Mouse (Mus musculus) intestine, embryonic 15.5 days (tissue): ENCODE data around the gene Degs2. TPM values are rescaled to one million over a fixed set of nuclear protein-coding genes. Genes with fewer than 3 reads are reported as not detected.
"Not testable (repeated sequence)": the region's sequence is repeated elsewhere in the genome, so short reads cannot be mapped to it uniquely, and the experiment has no call there.

Experiments
- ATAC-seq: fragments of 200-750 bp; cut with Nextera tagmentation; 2 replicates; pipeline ENCODE4 v1.8.0; 2017; ENCODE audit warnings: moderate TSS enrichment, moderate library complexity
- H3K27ac ChIP-seq: fragments of 300-500 bp; sonication (generic); 2 replicates; pipeline ENCODE4 v1.5.1; 2015; ENCODE audit warnings: mild to moderate bottlenecking, inconsistent platforms
- H3K27me3 ChIP-seq: fragments of 300-500 bp; sonication (generic); replicated peaks from 2 replicates; pipeline ENCODE4 v1.6.1; 2015; ENCODE audit warnings: inconsistent platforms
- H3K36me3 ChIP-seq: fragments of 300-500 bp; sonication (generic); 2 replicates; pipeline ENCODE4 v1.6.1; 2015; ENCODE audit warnings: inconsistent platforms
- H3K4me1 ChIP-seq: fragments of 300-500 bp; sonication (generic); replicated peaks from 2 replicates; pipeline ENCODE4 v1.6.1; 2015; ENCODE audit warnings: inconsistent platforms
- H3K4me2 ChIP-seq: fragments of 300-500 bp; sonication (generic); replicated peaks from 2 replicates; pipeline ENCODE4 v1.6.1; 2015; ENCODE audit warnings: mild to moderate bottlenecking, inconsistent platforms
- H3K4me3 ChIP-seq: fragments of 300-500 bp; sonication (generic); replicated peaks from 2 replicates; pipeline ENCODE4 v1.5.1; 2015; ENCODE audit warnings: inconsistent platforms
- H3K9ac ChIP-seq: fragments of 300-500 bp; sonication (generic); 2 replicates; pipeline ENCODE4 v1.6.1; 2015; ENCODE audit warnings: inconsistent platforms
- H3K9me3 ChIP-seq: fragments of 300-500 bp; sonication (generic); 2 replicates; pipeline ENCODE4 v1.6.1; 2016; ENCODE audit warnings: inconsistent platforms
- WGBS: fragments of 180-500 bp; shearing (Covaris S2); methylation state at CpG from one replicate; pipeline ENCODE4 v1.1.7; 2015; 5-methylcytosine and 5-hydroxymethylcytosine counted together
- polyA plus RNA-seq: library from polyadenylated mRNA; unstranded; fragments of >200 nt; fragmentation: Nextera tagmentation; extraction: Ambion mirVana; gene quantifications from 2 replicates; pipeline ENCODE4 v1.2.1, GENCODE M21; 2015

Gene Degs2
- polyA plus RNA-seq, 1 experiment from 2014 or later: 88.3 TPM

- Histone ChIP-seq H3K27me3 (no peaks in the 10 kb centered on the region), H3K9ac (no peak overlapping the region), H3K27ac (no peak overlapping the region), H3K9me3 (no peaks in the 10 kb centered on the region), H3K4me3 (no peak overlapping the region), H3K36me3 (no peaks in the 10 kb centered on the region), H3K4me2 (no peak overlapping the region), H3K4me1 (no peaks in the 10 kb centered on the region)
- WGBS: 61% methylated on average over 3 of the region's 3 CpGs
- ATAC-seq: peak; percentile 45
These were observed 16.4 kb upstream of the Degs2 start for GRCm38 (mm10) chr12:108718485-108718884.

GRCm38 (mm10) chr12:108715854-108716253 lies 13.7 kb upstream of the Degs2 start:
- no peaks in the 10 kb centered on the region for H3K27me3 ChIP-seq
- H3K9me3 ChIP-seq: no peaks in the 10 kb centered on the region
- H3K4me1 ChIP-seq: no peaks in the 10 kb centered on the region
- no peak overlapping the region for H3K9ac ChIP-seq
- H3K4me3 ChIP-seq: no peak overlapping the region
- ATAC-seq: no peak
- H3K36me3 ChIP-seq: no peaks in the 10 kb centered on the region
- H3K27ac ChIP-seq: no peak overlapping the region
- H3K4me2 ChIP-seq: no peak overlapping the region
- WGBS: 82% methylated on average over 5 of the region's 5 CpGs

GRCm38 (mm10) chr12:108713972-108714371 lies 11.9 kb upstream of the Degs2 start:
- not testable (repeated sequence) for ATAC-seq, H3K36me3 ChIP-seq, H3K4me2 ChIP-seq, H3K4me3 ChIP-seq, H3K4me1 ChIP-seq, H3K27ac ChIP-seq, H3K27me3 ChIP-seq, H3K9me3 ChIP-seq, H3K9ac ChIP-seq
- WGBS: 96% methylated on average over 14 of the region's 14 CpGs

- Histone ChIP-seq H3K4me3 (no peak overlapping the region), H3K27me3 (no peaks in the 10 kb centered on the region), H3K9ac (no peak overlapping the region), H3K4me2 (no peak overlapping the region), H3K9me3 (no peaks in the 10 kb centered on the region), H3K36me3 (no peaks in the 10 kb centered on the region), H3K4me1 (peaks cover 4% of the 10 kb centered on the region; the same call in 1 of the 2 replicates), H3K27ac (no peak overlapping the region)
- WGBS: 61% methylated on average over 4 of the region's 4 CpGs
- ATAC-seq: no peak
These were observed 10.4 kb upstream of the Degs2 start for GRCm38 (mm10) chr12:108712481-108712880.

- Histone ChIP-seq H3K27ac (peak overlapping the region; percentile 53), H3K4me1 (peaks cover 4% of the 10 kb centered on the region; the same call in 1 of the 2 replicates), H3K9ac (no peak overlapping the region), H3K36me3 (no peaks in the 10 kb centered on the region), H3K27me3 (no peaks in the 10 kb centered on the region), H3K4me3 (no peak overlapping the region), H3K4me2 (peak overlapping the region; percentile 20), H3K9me3 (no peaks in the 10 kb centered on the region)
- 57% methylated on average over 9 of the region's 9 CpGs for WGBS
- peak; percentile 91 for ATAC-seq
These were observed 8.9 kb upstream of the Degs2 start for GRCm38 (mm10) chr12:108710861-108711615.

- Histone ChIP-seq H3K4me3 (no peak overlapping the region), H3K27me3 (no peaks in the 10 kb centered on the region), H3K4me1 (peaks cover 4% of the 10 kb centered on the region; the same call in 1 of the 2 replicates), H3K36me3 (no peaks in the 10 kb centered on the region), H3K4me2 (peak overlapping the region; percentile 20; the same call in 1 of the 2 replicates), H3K9me3 (no peaks in the 10 kb centered on the region), H3K27ac (peak overlapping the region; percentile 45), H3K9ac (no peak overlapping the region)
- 71% methylated on average over 6 of the region's 6 CpGs for WGBS
- 0 out of 2 replicates have a peak, but pooled peaks have one; percentile 9 for ATAC-seq
These were observed 8.1 kb upstream of the Degs2 start for GRCm38 (mm10) chr12:108709964-108710765.

GRCm38 (mm10) chr12:108709386-108709785 lies 7.3 kb upstream of the Degs2 start:
- ATAC-seq: peak; percentile 46; the same call in 1 of the 2 replicates
- no peaks in the 10 kb centered on the region for H3K9me3 ChIP-seq
- H3K36me3 ChIP-seq: no peaks in the 10 kb centered on the region
- no peak overlapping the region for H3K4me3 ChIP-seq
- no peak overlapping the region for H3K27ac ChIP-seq
- no peaks in the 10 kb centered on the region for H3K27me3 ChIP-seq
- H3K4me1 ChIP-seq: peaks cover 4% of the 10 kb centered on the region; the same call in 1 of the 2 replicates
- H3K4me2 ChIP-seq: no peak overlapping the region
- 75% methylated on average over 6 of the region's 6 CpGs for WGBS
- no peak overlapping the region for H3K9ac ChIP-seq

GRCm38 (mm10) chr12:108706129-108706528 lies 4.0 kb upstream of the Degs2 start:
- no peaks in the 10 kb centered on the region for H3K36me3 ChIP-seq
- H3K27ac ChIP-seq: no peak overlapping the region
- no peaks in the 10 kb centered on the region for H3K9me3 ChIP-seq
- H3K27me3 ChIP-seq: peaks cover 18% of the 10 kb centered on the region
- no peak overlapping the region for H3K4me3 ChIP-seq
- no peak overlapping the region for H3K4me2 ChIP-seq
- no peak overlapping the region for H3K9ac ChIP-seq
- 44% methylated on average over 7 of the region's 7 CpGs for WGBS
- H3K4me1 ChIP-seq: peaks cover 8% of the 10 kb centered on the region; the same call in 1 of the 2 replicates
- ATAC-seq: no peak

- 81% methylated on average over 6 of the region's 6 CpGs for WGBS
- Histone ChIP-seq H3K4me3 (no peak overlapping the region), H3K27me3 (peaks cover 19% of the 10 kb centered on the region), H3K4me2 (no peak overlapping the region), H3K9ac (no peak overlapping the region), H3K9me3 (no peaks in the 10 kb centered on the region), H3K36me3 (no peaks in the 10 kb centered on the region), H3K27ac (no peak overlapping the region), H3K4me1 (peaks cover 8% of the 10 kb centered on the region; the same call in 1 of the 2 replicates)
- no peak for ATAC-seq
These were observed 3.4 kb upstream of the Degs2 start for GRCm38 (mm10) chr12:108705486-108705885.

GRCm38 (mm10) chr12:108701221-108701620 lies 894 bp downstream of the Degs2 start:
- no peak for ATAC-seq
- Histone ChIP-seq H3K4me1 (peaks cover 8% of the 10 kb centered on the region; the same call in 1 of the 2 replicates), H3K4me3 (peak overlapping the region; percentile 47), H3K9me3 (no peaks in the 10 kb centered on the region), H3K9ac (peak overlapping the region; percentile 49), H3K27ac (peak overlapping the region; percentile 56; the same call in 1 of the 2 replicates), H3K36me3 (no peaks in the 10 kb centered on the region), H3K27me3 (peaks cover 19% of the 10 kb centered on the region), H3K4me2 (peak overlapping the region; percentile 61)
- 42% methylated on average over 2 of the region's 2 CpGs for WGBS

- Histone ChIP-seq H3K9ac (0 out of 2 replicates have a peak overlapping the region, but pooled peaks have one; percentile 1), H3K4me3 (peak overlapping the region; percentile 47; the same call in 1 of the 2 replicates), H3K4me1 (peaks cover 15% of the 10 kb centered on the region), H3K4me2 (peak overlapping the region; percentile 61), H3K36me3 (no peaks in the 10 kb centered on the region), H3K9me3 (no peaks in the 10 kb centered on the region), H3K27ac (peak overlapping the region; percentile 96), H3K27me3 (peaks cover 19% of the 10 kb centered on the region)
- 51% methylated on average over 5 of the region's 5 CpGs for WGBS
- ATAC-seq: no peak
These were observed 2.1 kb downstream of the Degs2 start for GRCm38 (mm10) chr12:108700037-108700436.

GRCm38 (mm10) chr12:108699576-108699975 lies 2.5 kb downstream of the Degs2 start:
- 57% methylated on average over 10 of the region's 10 CpGs for WGBS
- Histone ChIP-seq H3K4me3 (peak overlapping the region; percentile 47; the same call in 1 of the 2 replicates), H3K27ac (peak overlapping the region; percentile 96), H3K4me1 (peaks cover 16% of the 10 kb centered on the region), H3K27me3 (peaks cover 19% of the 10 kb centered on the region), H3K36me3 (no peaks in the 10 kb centered on the region), H3K9me3 (no peaks in the 10 kb centered on the region), H3K9ac (no peak overlapping the region), H3K4me2 (peak overlapping the region; percentile 61)
- no peak for ATAC-seq
